Mouse (Mus musculus) brain, adult 2 months (tissue): ENCODE measurements around the gene Tmem176b.
"Not testable (repeated sequence)": the region's sequence is repeated elsewhere in the genome, so short reads cannot be mapped to it uniquely, and the experiment has no call there.

ENCODE experiments used
- DNase-seq: peaks from one replicate; pipeline ENCODE4 v3.0.0; 2011; ENCODE audit warnings: low read depth, low spot score

Tmem176b gene

GRCm38 (mm10) chr6:48840973-48841625 lies at the start of gene Tmem176b:
TSS of gene Tmem176b (minus strand) at chr6:48841496.
- peak; percentile 79 for DNase-seq

- peak; percentile 83 for DNase-seq
These were observed 35.3 kb upstream of the Tmem176b start for GRCm38 (mm10) chr6:48876510-48877135.

- DNase-seq: no peak
These were observed 34.2 kb upstream of the Tmem176b start for GRCm38 (mm10) chr6:48875515-48875914.

- no peak for DNase-seq
These were observed 33.3 kb upstream of the Tmem176b start for GRCm38 (mm10) chr6:48874576-48874975.

GRCm38 (mm10) chr6:48872596-48872995 lies 31.3 kb upstream of the Tmem176b start, which contains the start of gene Aoc1:
TSS of gene Aoc1 (plus strand) at chr6:48872896.
- no peak for DNase-seq

- DNase-seq: peak; percentile 68
These were observed 28.5 kb upstream of the Tmem176b start for GRCm38 (mm10) chr6:48869774-48870173.

GRCm38 (mm10) chr6:48867158-48867557 lies 25.9 kb upstream of the Tmem176b start:
- no peak for DNase-seq

GRCm38 (mm10) chr6:48866355-48866950 lies 25.2 kb upstream of the Tmem176b start:
- DNase-seq: not testable (repeated sequence)

GRCm38 (mm10) chr6:48865152-48865745 lies 24.0 kb upstream of the Tmem176b start:
- DNase-seq: no peak

- DNase-seq: no peak
These were observed 23.4 kb upstream of the Tmem176b start for GRCm38 (mm10) chr6:48864723-48865122.

GRCm38 (mm10) chr6:48864181-48864580 lies 22.9 kb upstream of the Tmem176b start:
- no peak for DNase-seq

GRCm38 (mm10) chr6:48863488-48863887 lies 22.2 kb upstream of the Tmem176b start:
- DNase-seq: no peak

GRCm38 (mm10) chr6:48862816-48863215 lies 21.5 kb upstream of the Tmem176b start:
- no peak for DNase-seq

- no peak for DNase-seq
These were observed 20.5 kb upstream of the Tmem176b start for GRCm38 (mm10) chr6:48861616-48862280.

- DNase-seq: no peak
These were observed 19.6 kb upstream of the Tmem176b start for GRCm38 (mm10) chr6:48860851-48861250.

- DNase-seq: peak; percentile 66
These were observed 19.0 kb upstream of the Tmem176b start for GRCm38 (mm10) chr6:48860130-48860815.

- no peak for DNase-seq
These were observed 16.5 kb upstream of the Tmem176b start for GRCm38 (mm10) chr6:48857613-48858302.

GRCm38 (mm10) chr6:48854155-48854554 lies 12.9 kb upstream of the Tmem176b start:
- DNase-seq: no peak

- DNase-seq: no peak
These were observed 10.7 kb upstream of the Tmem176b start for GRCm38 (mm10) chr6:48851820-48852491.

- no peak for DNase-seq
These were observed 3.8 kb upstream of the Tmem176b start for GRCm38 (mm10) chr6:48845086-48845485.
